Mouse (Mus musculus): ENCODE measurements at regions not wholly inside any gene's neighbourhood (a gene's known extent, or its start where the extent isn't known, plus 50 kb on each side); places are given as distances from the start of the nearest gene placed in this dataset.
"Not testable (repeated sequence)": the region's sequence is repeated elsewhere in the genome, so short reads cannot be mapped to it uniquely, and the experiment has no call there.

DNA sequence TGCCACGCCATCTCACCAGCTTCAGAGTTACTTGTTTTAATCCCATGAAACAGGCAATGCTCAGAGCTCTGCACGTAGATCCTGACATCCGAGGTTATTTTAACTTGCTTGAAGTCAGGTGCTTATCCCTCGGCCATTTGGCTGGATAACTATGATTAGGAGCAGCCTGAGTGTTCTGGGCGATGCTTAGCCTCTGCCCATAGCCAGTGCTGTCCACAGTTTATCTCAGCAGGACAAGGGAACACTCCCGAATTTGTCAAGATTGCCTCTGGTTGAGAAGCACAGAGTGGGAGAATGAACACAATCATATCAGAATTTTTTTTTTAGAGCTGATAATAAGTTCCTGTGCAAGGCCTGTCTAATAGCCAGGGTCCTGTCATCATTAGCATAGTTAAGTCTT is 83.4 kb upstream of the Dyrk2 start:
- Histone ChIP-seq H3K4me1 (ENCODE audit: control insufficient read depth, insufficient read depth, insufficient read length, low read length) (peaks cover 16% of the 10 kb centered on the region; the same call in 1 of the 2 replicates), H3K36me3 (ENCODE audit: control insufficient read depth, insufficient read depth, low read length) (no peaks in the 10 kb centered on the region), H3K4me3 (ENCODE audit: low read depth, low read length) (no peak overlapping the region), H3K27ac (ENCODE audit: insufficient read depth, low read depth, low read length) (peak overlapping the region; percentile 44), H3K27me3 (ENCODE audit: control insufficient read depth, insufficient read depth, low read length) (no peaks in the 10 kb centered on the region)
- TF ChIP-seq POLR2A (IDR thresholded peaks at IDR 0.05; ENCODE audit: low read depth, low read length) (no peak), CTCF (IDR thresholded peaks at IDR 0.05; ENCODE audit: extremely low read depth, insufficient read length, insufficient replicate concordance, low read depth, low read length) (no peak)
- WGBS, result 45% methylated on average over 6 of the region's 6 CpGs

DNA sequence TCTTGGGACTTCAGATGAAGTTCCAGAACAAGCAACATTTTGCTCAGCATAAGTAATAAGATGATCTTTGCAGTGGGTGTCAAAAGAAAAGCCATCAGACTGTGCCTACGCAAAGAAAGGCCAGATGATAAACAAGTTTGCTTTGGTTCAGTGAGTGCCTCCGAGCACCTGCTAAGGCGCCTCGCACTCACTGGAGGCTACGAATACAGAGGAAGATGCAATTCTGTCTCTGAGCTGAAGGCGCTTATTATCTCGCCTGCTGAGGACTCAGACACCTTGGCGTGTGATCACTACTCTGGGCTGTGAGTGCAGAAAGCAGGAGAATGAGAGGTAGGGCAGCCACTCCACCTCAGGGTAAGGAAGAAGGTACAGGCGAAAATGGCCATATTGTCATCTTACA is 82.7 kb upstream of the Dyrk2 start:
- WGBS, result 53% methylated on average over 9 of the region's 9 CpGs
- TF ChIP-seq CTCF (IDR thresholded peaks at IDR 0.05; ENCODE audit: extremely low read depth, insufficient read length, insufficient replicate concordance, low read depth, low read length) (no peak), POLR2A (IDR thresholded peaks at IDR 0.05; ENCODE audit: low read depth, low read length) (no peak)

GRCm38 (mm10) chr10:118947724-118948123 is 77.7 kb upstream of the Dyrk2 start:
- Histone ChIP-seq H3K4me1 (ENCODE audit: control insufficient read depth, insufficient read depth, insufficient read length, low read length) (peaks cover 10% of the 10 kb centered on the region; the same call in 1 of the 2 replicates), H3K4me3 (ENCODE audit: low read depth, low read length) (no peak overlapping the region), H3K27me3 (ENCODE audit: control insufficient read depth, insufficient read depth, low read length) (no peaks in the 10 kb centered on the region), H3K27ac (ENCODE audit: insufficient read depth, low read depth, low read length) (peak overlapping the region; percentile 55), H3K36me3 (ENCODE audit: control insufficient read depth, insufficient read depth, low read length) (no peaks in the 10 kb centered on the region)
- WGBS, result 21% methylated on average over 6 of the region's 6 CpGs
- no peak for TF ChIP-seq CTCF (IDR thresholded peaks at IDR 0.05; ENCODE audit: extremely low read depth, insufficient read length, insufficient replicate concordance, low read depth, low read length)
- TF ChIP-seq POLR2A (IDR thresholded peaks at IDR 0.05; ENCODE audit: low read depth, low read length), result no peak

More for the DNA sequence above, 82.7 kb upstream of the Dyrk2 start:
- Histone ChIP-seq H3K4me1 (ENCODE audit: control insufficient read depth, insufficient read depth, insufficient read length, low read length) (peaks cover 16% of the 10 kb centered on the region; the same call in 1 of the 2 replicates), H3K36me3 (ENCODE audit: control insufficient read depth, insufficient read depth, low read length) (no peaks in the 10 kb centered on the region), H3K4me3 (ENCODE audit: low read depth, low read length) (no peak overlapping the region), H3K27me3 (ENCODE audit: control insufficient read depth, insufficient read depth, low read length) (no peaks in the 10 kb centered on the region), H3K27ac (ENCODE audit: insufficient read depth, low read depth, low read length) (peak overlapping the region; percentile 58; the same call in 1 of the 2 replicates)

DNA sequence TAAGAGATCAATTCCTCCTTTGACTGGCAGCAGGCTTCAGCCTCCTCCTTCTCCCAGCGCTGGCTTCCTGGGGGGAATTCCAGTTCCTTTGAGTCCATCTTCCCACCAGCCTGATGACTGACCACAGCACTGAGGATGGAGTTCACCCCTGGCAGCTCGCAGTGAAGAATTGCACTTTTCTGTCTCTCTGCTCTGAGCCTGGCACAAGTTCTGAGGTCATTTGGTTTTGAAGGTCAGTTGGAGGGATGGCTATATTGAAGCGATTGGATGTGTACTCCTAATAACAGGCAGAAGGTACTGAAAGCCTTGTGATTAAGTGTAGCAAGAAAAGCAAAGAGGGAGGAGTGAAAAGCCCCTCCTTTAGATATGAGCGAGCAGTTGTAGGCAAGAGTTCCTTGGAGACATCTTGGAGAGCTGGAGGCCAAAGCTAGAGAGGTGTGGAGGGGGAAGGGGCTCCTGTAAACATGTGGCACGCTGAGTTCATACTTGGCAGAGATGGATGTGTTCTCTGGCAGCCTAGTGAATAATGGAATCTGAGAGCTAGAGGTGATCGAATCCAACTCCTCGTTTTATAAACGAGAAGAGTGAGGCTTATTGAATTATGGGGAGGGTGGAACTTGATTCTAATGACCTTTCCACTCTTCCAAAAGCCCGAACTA is 77.1 kb upstream of the Dyrk2 start:
- peaks cover 6% of the 10 kb centered on the region; the same call in 1 of the 2 replicates for H3K4me1 ChIP-seq (ENCODE audit: control insufficient read depth, insufficient read depth, insufficient read length, low read length)
- no peak for TF ChIP-seq CTCF (IDR thresholded peaks at IDR 0.05; ENCODE audit: extremely low read depth, insufficient read length, insufficient replicate concordance, low read depth, low read length)
- TF ChIP-seq POLR2A (IDR thresholded peaks at IDR 0.05; ENCODE audit: low read depth, low read length), result no peak
- H3K4me3 ChIP-seq (ENCODE audit: low read depth, low read length), result no peak overlapping the region
- no peaks in the 10 kb centered on the region for H3K27me3 ChIP-seq (ENCODE audit: control insufficient read depth, insufficient read depth, low read length)
- no peaks in the 10 kb centered on the region for H3K36me3 ChIP-seq (ENCODE audit: control insufficient read depth, insufficient read depth, low read length)
- WGBS, result 42% methylated on average over 9 of the region's 9 CpGs
- H3K27ac ChIP-seq (ENCODE audit: insufficient read depth, low read depth, low read length), result peak overlapping the region; percentile 55

- WGBS, result 91% methylated on average over 12 of the region's 12 CpGs
- TF ChIP-seq CTCF (IDR thresholded peaks at IDR 0.05; ENCODE audit: extremely low read depth, insufficient read length, insufficient replicate concordance, low read depth, low read length), result no peak
- no peak for TF ChIP-seq POLR2A (IDR thresholded peaks at IDR 0.05; ENCODE audit: low read depth, low read length)
- H3K27ac ChIP-seq (ENCODE audit: insufficient read depth, low read depth, low read length), result no peak overlapping the region
- H3K27me3 ChIP-seq (ENCODE audit: control insufficient read depth, insufficient read depth, low read length), result no peaks in the 10 kb centered on the region
- H3K36me3 ChIP-seq (ENCODE audit: control insufficient read depth, insufficient read depth, low read length), result no peaks in the 10 kb centered on the region
- H3K4me3 ChIP-seq (ENCODE audit: low read depth, low read length), result no peak overlapping the region
- H3K4me1 ChIP-seq (ENCODE audit: control insufficient read depth, insufficient read depth, insufficient read length, low read length), result no peaks in the 10 kb centered on the region
Measured at GRCm38 (mm10) chr10:118927316-118927715, 57.3 kb upstream of the Dyrk2 start.

DNA sequence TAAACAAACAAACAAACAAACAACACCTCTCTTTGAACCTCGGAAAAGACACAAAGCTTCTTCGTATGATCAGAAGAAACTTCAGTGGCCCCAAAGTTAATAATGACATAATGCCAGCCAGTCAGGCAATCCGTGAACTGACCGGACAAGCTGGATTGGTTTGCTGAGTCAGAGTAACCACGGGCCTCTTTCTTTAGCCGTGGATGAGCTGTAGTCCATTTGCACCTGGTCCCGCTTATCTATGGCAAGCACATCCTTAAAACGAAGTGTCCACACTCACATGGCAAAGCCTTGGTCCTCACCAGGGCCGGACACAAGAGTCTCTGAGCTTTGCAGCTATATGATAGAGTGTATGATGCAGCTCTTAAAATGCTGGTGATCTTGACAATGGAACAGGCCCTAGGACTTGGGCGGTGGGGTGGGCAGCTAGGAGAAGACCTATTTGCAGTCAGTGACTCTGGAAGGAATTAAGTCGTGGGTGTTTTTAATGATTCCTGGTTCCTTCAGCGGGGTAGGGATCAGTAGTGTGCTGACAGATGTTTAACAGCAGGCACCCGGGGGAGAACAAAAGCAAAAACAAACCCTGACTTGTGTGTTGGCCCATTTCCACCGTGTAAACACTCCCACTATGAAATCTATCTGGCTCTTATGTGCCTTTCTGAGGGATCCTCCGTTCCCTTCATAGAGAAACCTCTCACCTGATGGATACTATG is 53.6 kb upstream of the Dyrk2 start:
- no peak overlapping the region for H3K27ac ChIP-seq (ENCODE audit: insufficient read depth, low read depth, low read length)
- TF ChIP-seq POLR2A (IDR thresholded peaks at IDR 0.05; ENCODE audit: low read depth, low read length) (no peak), CTCF (IDR thresholded peaks at IDR 0.05; ENCODE audit: extremely low read depth, insufficient read length, insufficient replicate concordance, low read depth, low read length) (no peak)
- no peak overlapping the region for H3K4me3 ChIP-seq (ENCODE audit: low read depth, low read length)
- WGBS, result 51% methylated on average over 15 of the region's 15 CpGs
- no peaks in the 10 kb centered on the region for H3K4me1 ChIP-seq (ENCODE audit: control insufficient read depth, insufficient read depth, insufficient read length, low read length)
- H3K36me3 ChIP-seq (ENCODE audit: control insufficient read depth, insufficient read depth, low read length), result no peaks in the 10 kb centered on the region
- H3K27me3 ChIP-seq (ENCODE audit: control insufficient read depth, insufficient read depth, low read length), result no peaks in the 10 kb centered on the region

- H3K27me3 ChIP-seq (ENCODE audit: control insufficient read depth, insufficient read depth, low read length); H3K4me1 ChIP-seq (ENCODE audit: control insufficient read depth, insufficient read depth, insufficient read length, low read length); H3K36me3 ChIP-seq (ENCODE audit: control insufficient read depth, insufficient read depth, low read length); H3K27ac ChIP-seq (ENCODE audit: insufficient read depth, low read depth, low read length); H3K4me3 ChIP-seq (ENCODE audit: low read depth, low read length): not testable (repeated sequence)
Measured at GRCm38 (mm10) chr10:118922120-118922519, 52.1 kb upstream of the Dyrk2 start.
